Mouse (Mus musculus): Measurements from ENCODE around the gene Srprb. TPM values are rescaled to one million over a fixed set of nuclear protein-coding genes. Genes with fewer than 3 reads are reported as not detected.
A peak's percentile ranks its signal among the peaks of the same experiment; 100 is the strongest.

The Srprb gene
- polyA plus RNA-seq, 1 experiment from 2014 or later: 49.7 TPM

GRCm38 (mm10) chr9:103185946-103186345 lies 16.0 kb downstream of the Srprb start:
- peaks cover 19% of the 10 kb centered on the region; the same call in 1 of the 2 replicates for H3K36me3 ChIP-seq (ENCODE audit: control insufficient read depth, insufficient read depth, low read length)
- no peaks in the 10 kb centered on the region for H3K9me3 ChIP-seq (ENCODE audit: control insufficient read depth, low read length)
- 89% methylated on average over 8 of the region's 8 CpGs for WGBS
- no peaks in the 10 kb centered on the region for H3K4me1 ChIP-seq (replicated peaks; ENCODE audit: control insufficient read depth, insufficient read depth, low read length)
- no peak overlapping the region for H3K9ac ChIP-seq (ENCODE audit: low read depth, low read length)
- no peaks in the 10 kb centered on the region for H3K27me3 ChIP-seq (replicated peaks; ENCODE audit: control insufficient read depth, insufficient read depth, low read length)
- no peak overlapping the region for H3K27ac ChIP-seq (ENCODE audit: low read depth, low read length)
- DNase-seq (ENCODE audit: low spot score) (no peak), ATAC-seq (replicated peaks; ENCODE audit: low FRiP score) (no peak)
- H3K4me2 ChIP-seq: no peak overlapping the region
- no peak overlapping the region for H3K4me3 ChIP-seq (ENCODE audit: low read depth, low read length)

- H3K9ac ChIP-seq (ENCODE audit: low read depth, low read length): no peak overlapping the region
- no peak for DNase-seq (ENCODE audit: low spot score)
- H3K4me3 ChIP-seq (ENCODE audit: low read depth, low read length): no peak overlapping the region
- H3K9me3 ChIP-seq (ENCODE audit: control insufficient read depth, low read length): no peaks in the 10 kb centered on the region
- peaks cover 13% of the 10 kb centered on the region; the same call in 1 of the 2 replicates for H3K36me3 ChIP-seq (ENCODE audit: control insufficient read depth, insufficient read depth, low read length)
- peaks cover 10% of the 10 kb centered on the region for H3K4me1 ChIP-seq (replicated peaks; ENCODE audit: control insufficient read depth, insufficient read depth, low read length)
- ATAC-seq (replicated peaks; ENCODE audit: low FRiP score): no peak
- no peaks in the 10 kb centered on the region for H3K27me3 ChIP-seq (replicated peaks; ENCODE audit: control insufficient read depth, insufficient read depth, low read length)
- no peak overlapping the region for H3K27ac ChIP-seq (ENCODE audit: low read depth, low read length)
- H3K4me2 ChIP-seq: no peak overlapping the region
- 60% methylated on average over 4 of the region's 4 CpGs for WGBS
Measured at GRCm38 (mm10) chr9:103184855-103185254, 17.1 kb downstream of the Srprb start.

GRCm38 (mm10) chr9:103181886-103182285 lies 20.1 kb downstream of the Srprb start:
- H3K36me3 ChIP-seq (ENCODE audit: control insufficient read depth, insufficient read depth, low read length): no peaks in the 10 kb centered on the region
- WGBS: 89% methylated on average over 8 of the region's 8 CpGs
- ATAC-seq (replicated peaks; ENCODE audit: low FRiP score) (no peak), DNase-seq (ENCODE audit: low spot score) (no peak)
- no peaks in the 10 kb centered on the region for H3K27me3 ChIP-seq (replicated peaks; ENCODE audit: control insufficient read depth, insufficient read depth, low read length)
- no peak overlapping the region for H3K4me3 ChIP-seq (ENCODE audit: low read depth, low read length)
- no peak overlapping the region for H3K4me2 ChIP-seq
- no peaks in the 10 kb centered on the region for H3K9me3 ChIP-seq (ENCODE audit: control insufficient read depth, low read length)
- no peak overlapping the region for H3K9ac ChIP-seq (ENCODE audit: low read depth, low read length)
- no peak overlapping the region for H3K27ac ChIP-seq (ENCODE audit: low read depth, low read length)
- peaks cover 10% of the 10 kb centered on the region for H3K4me1 ChIP-seq (replicated peaks; ENCODE audit: control insufficient read depth, insufficient read depth, low read length)

GRCm38 (mm10) chr9:103180807-103181565 lies 21.0 kb downstream of the Srprb start:
- DNase-seq (ENCODE audit: low spot score) (peak; percentile 77), ATAC-seq (replicated peaks; ENCODE audit: low FRiP score) (peak; percentile 94)
- H3K4me1 ChIP-seq (replicated peaks; ENCODE audit: control insufficient read depth, insufficient read depth, low read length): peaks cover 10% of the 10 kb centered on the region
- H3K27ac ChIP-seq (ENCODE audit: low read depth, low read length): peak overlapping the region; percentile 49; the same call in 1 of the 2 replicates
- no peaks in the 10 kb centered on the region for H3K27me3 ChIP-seq (replicated peaks; ENCODE audit: control insufficient read depth, insufficient read depth, low read length)
- WGBS: 2% methylated on average over 20 of the region's 20 CpGs
- no peaks in the 10 kb centered on the region for H3K9me3 ChIP-seq (ENCODE audit: control insufficient read depth, low read length)
- H3K36me3 ChIP-seq (ENCODE audit: control insufficient read depth, insufficient read depth, low read length): no peaks in the 10 kb centered on the region
- peak overlapping the region; percentile 66 for H3K4me2 ChIP-seq
- H3K9ac ChIP-seq (ENCODE audit: low read depth, low read length): peak overlapping the region; percentile 61
- peak overlapping the region; percentile 47 for H3K4me3 ChIP-seq (ENCODE audit: low read depth, low read length)

- WGBS: 61% methylated on average over 3 of the region's 3 CpGs
- DNase-seq (ENCODE audit: low spot score) (no peak), ATAC-seq (replicated peaks; ENCODE audit: low FRiP score) (peak; percentile 31; the same call in 1 of the 2 replicates)
- Histone ChIP-seq H3K4me3 (ENCODE audit: low read depth, low read length) (peak overlapping the region; percentile 47; the same call in 1 of the 2 replicates), H3K4me2 (peak overlapping the region; percentile 66), H3K27me3 (replicated peaks; ENCODE audit: control insufficient read depth, insufficient read depth, low read length) (no peaks in the 10 kb centered on the region), H3K27ac (ENCODE audit: low read depth, low read length) (no peak overlapping the region), H3K9me3 (ENCODE audit: control insufficient read depth, low read length) (no peaks in the 10 kb centered on the region), H3K36me3 (ENCODE audit: control insufficient read depth, insufficient read depth, low read length) (no peaks in the 10 kb centered on the region), H3K4me1 (replicated peaks; ENCODE audit: control insufficient read depth, insufficient read depth, low read length) (peaks cover 10% of the 10 kb centered on the region), H3K9ac (ENCODE audit: low read depth, low read length) (peak overlapping the region; percentile 61)
Measured at GRCm38 (mm10) chr9:103180303-103180702, 21.6 kb downstream of the Srprb start.

GRCm38 (mm10) chr9:103175692-103176091 lies 26.2 kb downstream of the Srprb start:
- Histone ChIP-seq H3K4me1 (replicated peaks; ENCODE audit: control insufficient read depth, insufficient read depth, low read length) (peaks cover 9% of the 10 kb centered on the region), H3K9ac (ENCODE audit: low read depth, low read length) (no peak overlapping the region), H3K27ac (ENCODE audit: low read depth, low read length) (no peak overlapping the region), H3K4me3 (ENCODE audit: low read depth, low read length) (no peak overlapping the region), H3K27me3 (replicated peaks; ENCODE audit: control insufficient read depth, insufficient read depth, low read length) (no peaks in the 10 kb centered on the region), H3K36me3 (ENCODE audit: control insufficient read depth, insufficient read depth, low read length) (no peaks in the 10 kb centered on the region), H3K9me3 (ENCODE audit: control insufficient read depth, low read length) (no peaks in the 10 kb centered on the region), H3K4me2 (no peak overlapping the region)
- WGBS: 93% methylated on average over 7 of the region's 7 CpGs
- DNase-seq (ENCODE audit: low spot score) (no peak), ATAC-seq (replicated peaks; ENCODE audit: low FRiP score) (no peak)

GRCm38 (mm10) chr9:103174771-103175519 lies 27.0 kb downstream of the Srprb start:
- H3K27ac ChIP-seq (ENCODE audit: low read depth, low read length): no peak overlapping the region
- no peak overlapping the region for H3K9ac ChIP-seq (ENCODE audit: low read depth, low read length)
- WGBS: 56% methylated on average over 6 of the region's 6 CpGs
- peaks cover 1% of the 10 kb centered on the region; the same call in 1 of the 2 replicates for H3K4me1 ChIP-seq (replicated peaks; ENCODE audit: control insufficient read depth, insufficient read depth, low read length)
- H3K4me3 ChIP-seq (ENCODE audit: low read depth, low read length): no peak overlapping the region
- ATAC-seq (replicated peaks; ENCODE audit: low FRiP score): 0 out of 2 replicates have a peak, but pooled peaks have one; percentile 48
- no peaks in the 10 kb centered on the region for H3K9me3 ChIP-seq (ENCODE audit: control insufficient read depth, low read length)
- H3K27me3 ChIP-seq (replicated peaks; ENCODE audit: control insufficient read depth, insufficient read depth, low read length): no peaks in the 10 kb centered on the region
- no peak for DNase-seq (ENCODE audit: low spot score)
- no peak overlapping the region for H3K4me2 ChIP-seq
- no peaks in the 10 kb centered on the region for H3K36me3 ChIP-seq (ENCODE audit: control insufficient read depth, insufficient read depth, low read length)

GRCm38 (mm10) chr9:103168771-103169170 lies 33.2 kb downstream of the Srprb start:
- no peaks in the 10 kb centered on the region for H3K27me3 ChIP-seq (replicated peaks; ENCODE audit: control insufficient read depth, insufficient read depth, low read length)
- H3K36me3 ChIP-seq (ENCODE audit: control insufficient read depth, insufficient read depth, low read length): no peaks in the 10 kb centered on the region

More at GRCm38 (mm10) chr9:103168771-103169170, 33.2 kb downstream of the Srprb start:
- no peak overlapping the region for H3K4me2 ChIP-seq
- no peak overlapping the region for H3K27ac ChIP-seq (ENCODE audit: low read depth, low read length)
- no peak for DNase-seq (ENCODE audit: low spot score)
- no peak overlapping the region for H3K4me3 ChIP-seq (ENCODE audit: low read depth, low read length)
- H3K4me1 ChIP-seq (replicated peaks; ENCODE audit: control insufficient read depth, insufficient read depth, low read length): no peaks in the 10 kb centered on the region
- 70% methylated on average over 7 of the region's 7 CpGs for WGBS
- H3K9ac ChIP-seq (ENCODE audit: low read depth, low read length): no peak overlapping the region
- ATAC-seq (replicated peaks; ENCODE audit: low FRiP score): no peak
- H3K9me3 ChIP-seq (ENCODE audit: control insufficient read depth, low read length): no peaks in the 10 kb centered on the region
